Mouse (Mus musculus): ENCODE measurements around the gene Chmp6. TPM values are rescaled to one million over a fixed set of nuclear protein-coding genes. Genes with fewer than 3 reads are reported as not detected.

The Chmp6 gene
- polyA plus RNA-seq, 2 experiments = 15.2 to 25.2 TPM

- Histone ChIP-seq H3K9me3 (ENCODE audit: control insufficient read depth, low read length) (no peaks in the 10 kb centered on the region), H3K27me3 (ENCODE audit: control insufficient read depth, insufficient read depth, low read length) (no peaks in the 10 kb centered on the region), H3K4me3 (ENCODE audit: insufficient read depth in 1 of 2, low read depth in 2 of 2, low read length in 2 of 2) (no peak overlapping the region), H3K4me1 (replicated peaks; ENCODE audit: control insufficient read depth in 2 of 2, insufficient read depth in 2 of 2, low read length in 1 of 2) (no peaks in the 10 kb centered on the region), H3K36me3 (replicated peaks; ENCODE audit: control insufficient read depth, insufficient read depth, low read depth) (no peaks in the 10 kb centered on the region), H3K9ac (replicated peaks) (no peak overlapping the region), H3K4me2 (ENCODE audit: low read depth) (no peak overlapping the region), H3K27ac (no peak overlapping the region)
- DNase-seq (ENCODE audit: low read depth in 3 of 3, low spot score in 3 of 3) (no peak), ATAC-seq (ENCODE audit: insufficient read depth) (no peak)
- TF ChIP-seq CTCF (IDR thresholded peaks at IDR 0.05; ENCODE audit: low read depth) (no peak), EP300 (IDR thresholded peaks at IDR 0.05; ENCODE audit: low read depth) (no peak)
- WGBS (ENCODE audit: insufficient replicate concordance) = 62% methylated on average over 6 of the region's 6 CpGs
Observed at GRCm38 (mm10) chr11:119966294-119966693, 53.1 kb downstream of the Chmp6 start.

GRCm38 (mm10) chr11:119967401-119967800, 54.2 kb downstream of the Chmp6 start:
- Histone ChIP-seq H3K4me3 (ENCODE audit: insufficient read depth in 1 of 2, low read depth in 2 of 2, low read length in 2 of 2) (no peak overlapping the region), H3K27ac (no peak overlapping the region), H3K4me1 (replicated peaks; ENCODE audit: control insufficient read depth in 2 of 2, insufficient read depth in 2 of 2, low read length in 1 of 2) (no peaks in the 10 kb centered on the region), H3K36me3 (replicated peaks; ENCODE audit: control insufficient read depth, insufficient read depth, low read depth) (no peaks in the 10 kb centered on the region), H3K9me3 (ENCODE audit: control insufficient read depth, low read length) (no peaks in the 10 kb centered on the region), H3K27me3 (ENCODE audit: control insufficient read depth, insufficient read depth, low read length) (no peaks in the 10 kb centered on the region), H3K9ac (replicated peaks) (no peak overlapping the region), H3K4me2 (ENCODE audit: low read depth) (no peak overlapping the region)
- no peak for ATAC-seq (ENCODE audit: insufficient read depth)
- 67% methylated on average over 8 of the region's 8 CpGs for WGBS (ENCODE audit: insufficient replicate concordance)
- no peak for TF ChIP-seq CTCF (IDR thresholded peaks at IDR 0.05; ENCODE audit: low read depth)
- TF ChIP-seq EP300 (IDR thresholded peaks at IDR 0.05; ENCODE audit: low read depth) = no peak
- DNase-seq (ENCODE audit: low read depth in 3 of 3, low spot score in 3 of 3) = no peak

GRCm38 (mm10) chr11:119967892-119968291, 54.7 kb downstream of the Chmp6 start:
- Histone ChIP-seq H3K9ac (replicated peaks) (no peak overlapping the region), H3K27ac (no peak overlapping the region), H3K27me3 (ENCODE audit: control insufficient read depth, insufficient read depth, low read length) (no peaks in the 10 kb centered on the region), H3K9me3 (ENCODE audit: control insufficient read depth, low read length) (no peaks in the 10 kb centered on the region), H3K4me1 (replicated peaks; ENCODE audit: control insufficient read depth in 2 of 2, insufficient read depth in 2 of 2, low read length in 1 of 2) (no peaks in the 10 kb centered on the region), H3K36me3 (replicated peaks; ENCODE audit: control insufficient read depth, insufficient read depth, low read depth) (no peaks in the 10 kb centered on the region), H3K4me3 (ENCODE audit: insufficient read depth in 1 of 2, low read depth in 2 of 2, low read length in 2 of 2) (no peak overlapping the region), H3K4me2 (ENCODE audit: low read depth) (no peak overlapping the region)
- no peak for DNase-seq (ENCODE audit: low read depth in 3 of 3, low spot score in 3 of 3)
- no peak for ATAC-seq (ENCODE audit: insufficient read depth)
- no peak for TF ChIP-seq EP300 (IDR thresholded peaks at IDR 0.05; ENCODE audit: low read depth)
- no peak for TF ChIP-seq CTCF (IDR thresholded peaks at IDR 0.05; ENCODE audit: low read depth)
- 64% methylated on average over 2 of the region's 2 CpGs for WGBS (ENCODE audit: insufficient replicate concordance)

Other genes starting within 250 kb of the Chmp6 start
- gene Baiap2, start 29.3 kb downstream of the Chmp6 start, polyA plus RNA-seq (2012; rRNA removed) = 5.6 and 6.3 TPM in 2 replicates
- gene Baiap2, start 29.3 kb downstream of the Chmp6 start, polyA plus RNA-seq (2014; fragmentation: Nextera tagmentation; extraction: Ambion mirVana) = 4.2 and 4.8 TPM in 2 replicates
- 0.45 and 0.57 TPM in 2 replicates for gene Aatk, start 133.7 kb downstream of the Chmp6 start, polyA plus RNA-seq (2012; rRNA removed)
- 0.13 and 0.27 TPM in 2 replicates for gene Aatk, start 133.7 kb downstream of the Chmp6 start, polyA plus RNA-seq (2014; fragmentation: Nextera tagmentation; extraction: Ambion mirVana)
- gene Cep131, start 173.4 kb downstream of the Chmp6 start, polyA plus RNA-seq (2012; rRNA removed) = 2.3 and 4.4 TPM in 2 replicates
- 2.4 and 2.7 TPM in 2 replicates for gene Cep131, start 173.4 kb downstream of the Chmp6 start, polyA plus RNA-seq (2014; fragmentation: Nextera tagmentation; extraction: Ambion mirVana)
- 11.0 and 12.7 TPM in 2 replicates for gene Tepsin, start 185.3 kb downstream of the Chmp6 start, polyA plus RNA-seq (2012; rRNA removed)
- gene Tepsin, start 185.3 kb downstream of the Chmp6 start, polyA plus RNA-seq (2014; fragmentation: Nextera tagmentation; extraction: Ambion mirVana) = 4.2 and 4.4 TPM in 2 replicates
- gene Ndufaf8, start 185.5 kb downstream of the Chmp6 start, polyA plus RNA-seq (2012; rRNA removed) = 20.3 and 30.3 TPM in 2 replicates
- gene Ndufaf8, start 185.5 kb downstream of the Chmp6 start, polyA plus RNA-seq (2014; fragmentation: Nextera tagmentation; extraction: Ambion mirVana) = 52.9 and 57.5 TPM in 2 replicates
- 15.9 and 21.0 TPM in 2 replicates for gene Slc38a10, start 237.9 kb downstream of the Chmp6 start, polyA plus RNA-seq (2012; rRNA removed)
- gene Slc38a10, start 237.9 kb downstream of the Chmp6 start, polyA plus RNA-seq (2014; fragmentation: Nextera tagmentation; extraction: Ambion mirVana) = 21.8 and 23.3 TPM in 2 replicates

Data from liver, embryonic 14.5 days (tissue).